Mouse (Mus musculus): ENCODE data around the gene Fxyd3.
A peak's percentile ranks its signal among the peaks of the same experiment; 100 is the strongest.

Gene Fxyd3

DNA sequence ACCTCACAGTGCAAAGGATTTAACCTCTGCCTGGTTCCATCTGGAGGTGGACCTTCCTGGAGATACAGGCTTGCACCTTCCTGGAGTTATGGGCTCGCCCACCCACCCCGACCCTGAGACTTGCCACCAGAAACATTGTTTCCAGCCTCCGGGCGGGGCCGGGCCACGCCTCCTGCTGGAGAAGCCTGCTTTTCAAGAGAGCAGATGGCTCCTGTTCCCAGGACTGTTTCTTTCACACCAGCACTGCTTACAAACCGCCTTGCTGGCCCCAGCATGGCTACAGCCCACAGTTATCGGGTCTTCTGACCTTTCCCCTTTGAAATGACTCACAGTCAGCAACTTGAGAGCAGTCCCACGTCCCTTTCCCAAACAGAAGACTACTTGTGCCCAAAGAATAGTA, 4.2 kb downstream of the Fxyd3 start:
- no peak for DNase-seq (ENCODE audit: low spot score in 2 of 2)

- no peak for DNase-seq (ENCODE audit: low spot score in 2 of 2)
Measured at GRCm38 (mm10) chr7:31070324-31070723, 6.2 kb downstream of the Fxyd3 start.

- DNase-seq (ENCODE audit: low spot score in 2 of 2) = no peak
Measured at GRCm38 (mm10) chr7:31069491-31069890, 7.0 kb downstream of the Fxyd3 start.

GRCm38 (mm10) chr7:31067836-31068235, 8.7 kb downstream of the Fxyd3 start:
- no peak for DNase-seq (ENCODE audit: low spot score in 2 of 2)

- DNase-seq (ENCODE audit: low spot score in 2 of 2) = no peak
Measured at GRCm38 (mm10) chr7:31063074-31063560, 13.4 kb downstream of the Fxyd3 start.

- DNase-seq (ENCODE audit: low spot score in 2 of 2) = no peak
Measured at GRCm38 (mm10) chr7:31060621-31061010, 15.9 kb downstream of the Fxyd3 start.

- DNase-seq (ENCODE audit: low spot score in 2 of 2) = no peak
Measured at GRCm38 (mm10) chr7:31059919-31060620, 16.4 kb downstream of the Fxyd3 start.

GRCm38 (mm10) chr7:31059108-31059507, 17.4 kb downstream of the Fxyd3 start, which contains the start of gene Lgi4:
Lgi4 (plus strand) TSS chr7:31059342.
- peak; percentile 64 to 80 for DNase-seq (ENCODE audit: low spot score in 2 of 2)

DNA sequence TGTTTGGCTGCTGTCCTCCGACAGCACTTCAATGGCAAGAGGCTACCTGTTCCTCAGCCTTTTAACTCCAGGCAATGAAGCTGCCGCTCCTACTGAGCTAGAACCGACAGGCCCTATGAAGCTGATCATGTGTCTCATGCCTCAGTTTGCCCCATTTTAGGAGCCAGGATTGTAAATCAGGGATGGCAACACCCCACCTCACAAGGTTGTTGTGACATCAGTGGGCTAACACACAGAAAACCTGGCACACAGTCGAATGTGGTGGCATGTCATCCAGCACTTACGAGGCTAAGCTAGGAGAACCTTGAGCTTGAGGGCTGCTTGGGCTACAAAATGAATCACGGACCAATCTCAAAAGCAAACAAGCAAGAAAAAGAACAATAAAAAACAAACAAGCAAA, 18.3 kb downstream of the Fxyd3 start:
- DNase-seq (ENCODE audit: low spot score in 2 of 2) = no peak

- DNase-seq (ENCODE audit: low spot score in 2 of 2) = no peak
Measured at GRCm38 (mm10) chr7:31057730-31058129, 18.8 kb downstream of the Fxyd3 start.

DNA sequence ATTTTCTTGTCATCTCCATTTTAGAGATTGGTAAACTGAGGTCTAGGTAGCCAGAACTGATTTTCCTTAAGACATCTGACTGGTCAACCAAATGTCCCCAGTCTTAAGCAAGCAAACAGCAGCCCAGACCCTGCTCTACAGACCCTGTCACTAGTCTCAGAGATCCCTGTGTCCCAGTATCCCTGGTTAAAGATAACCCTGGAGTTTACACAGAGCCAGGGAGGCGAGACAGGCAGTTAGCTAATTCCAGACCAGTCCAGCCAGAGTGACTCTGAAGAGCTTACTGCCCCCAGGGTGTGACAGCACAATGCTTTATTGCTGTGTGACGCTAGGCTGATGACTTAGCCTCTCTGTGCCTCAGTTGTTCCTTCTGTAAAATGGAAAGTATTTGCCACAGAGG, 19.4 kb downstream of the Fxyd3 start, which contains the start of gene Fxyd1:
Gene Fxyd1, minus strand, starts transcription at position 129 of the 400 bp plus-strand sequence.
- DNase-seq (ENCODE audit: low spot score in 2 of 2) = no peak

DNA sequence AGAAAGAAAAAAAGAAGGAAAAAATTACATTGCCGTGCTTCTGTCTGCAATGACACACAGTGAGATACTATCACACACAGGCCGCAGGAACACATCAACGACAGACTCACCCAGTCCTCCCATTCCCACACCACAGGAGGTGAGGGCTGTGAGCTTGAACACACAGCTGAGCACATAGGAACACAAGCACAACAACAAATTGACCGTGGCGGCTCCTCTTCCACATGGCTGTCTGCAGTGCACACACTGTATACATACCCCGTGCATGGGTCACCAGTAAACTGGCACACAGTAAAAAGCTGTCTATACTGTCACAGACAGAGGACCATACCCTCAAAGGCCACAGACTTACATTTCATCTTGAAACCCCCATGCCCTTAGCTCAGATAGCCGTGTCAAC, 20.1 kb downstream of the Fxyd3 start:
- DNase-seq (ENCODE audit: low spot score in 2 of 2) = no peak

DNA sequence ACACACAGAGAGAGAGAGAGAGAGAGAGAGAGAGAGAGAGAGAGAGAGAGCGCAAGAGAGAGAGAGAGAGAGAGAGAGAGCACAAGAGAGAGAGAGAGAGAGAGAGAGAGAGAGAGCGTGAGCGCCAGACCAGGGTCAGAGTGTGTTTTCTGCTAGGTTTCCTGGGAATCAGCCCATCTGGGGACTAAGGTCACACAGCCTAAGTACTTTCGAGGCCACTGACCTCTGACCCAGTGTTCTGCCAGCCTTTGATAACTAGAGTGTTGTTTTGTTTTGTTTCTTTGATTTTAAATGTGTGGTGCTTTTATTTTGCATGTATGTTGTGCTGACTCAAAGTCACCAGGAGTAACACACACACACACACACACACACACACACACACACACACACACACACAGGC, 20.6 kb downstream of the Fxyd3 start:
- DNase-seq (ENCODE audit: low spot score in 2 of 2) = no peak

DNA sequence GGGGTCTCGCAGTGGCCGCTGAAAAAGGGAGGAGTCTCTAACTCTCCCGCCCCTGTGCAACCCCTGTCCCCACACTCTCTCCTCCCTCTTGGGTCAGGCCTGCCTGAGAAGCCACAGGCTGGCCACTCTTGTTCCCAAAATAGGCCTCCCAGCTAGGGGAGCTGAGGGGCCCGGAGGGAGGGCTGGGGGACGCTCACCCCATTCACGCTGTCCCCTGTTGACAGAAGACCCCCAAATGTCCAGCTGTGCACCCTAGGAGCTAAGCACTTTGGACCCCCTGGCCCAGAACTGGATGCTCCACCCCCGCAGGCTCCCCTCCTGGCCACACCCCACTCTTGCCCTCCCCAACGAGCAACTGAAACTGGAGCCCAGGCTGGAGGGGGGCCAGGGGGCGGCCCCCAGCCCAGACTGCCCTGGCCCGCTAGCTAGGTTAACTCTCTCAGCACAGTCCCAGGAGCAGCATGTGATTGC, 21.1 kb downstream of the Fxyd3 start:
- DNase-seq (ENCODE audit: low spot score in 2 of 2) = no peak

GRCm38 (mm10) chr7:31054661-31055320, 21.7 kb downstream of the Fxyd3 start:
- DNase-seq (ENCODE audit: low spot score in 2 of 2) = no peak

DNA sequence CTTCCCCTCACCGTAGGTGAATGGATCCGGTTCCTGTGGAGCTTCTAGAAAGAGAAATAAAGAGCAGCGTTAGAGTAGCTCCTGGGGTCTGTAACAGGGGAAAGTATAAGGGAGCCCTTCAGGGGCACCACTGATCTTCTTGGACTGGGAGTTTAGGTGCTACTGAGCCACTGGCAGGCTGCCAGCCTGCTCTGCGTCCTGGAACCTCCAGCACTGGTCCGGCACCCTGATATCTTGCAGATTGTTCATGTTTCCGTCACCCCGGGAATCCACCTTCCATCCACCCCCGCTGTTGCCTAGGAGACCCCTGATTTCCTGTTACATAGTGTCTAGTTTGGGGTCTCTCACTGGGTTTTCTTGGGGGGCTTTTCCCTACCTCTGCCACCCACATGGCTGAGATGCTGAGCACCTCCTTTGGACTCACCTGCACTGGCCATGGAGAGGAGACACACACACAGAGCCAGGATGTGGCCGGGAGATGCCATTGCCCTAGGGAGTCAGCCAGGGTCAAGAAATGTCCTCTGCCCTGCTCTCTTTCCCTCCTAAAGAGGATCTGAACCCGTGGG, 22.5 kb downstream of the Fxyd3 start:
- DNase-seq (ENCODE audit: low spot score in 2 of 2) = no peak

- DNase-seq (ENCODE audit: low spot score in 2 of 2) = no peak
Measured at GRCm38 (mm10) chr7:31052636-31053434, 23.7 kb downstream of the Fxyd3 start.

- DNase-seq (ENCODE audit: low spot score in 2 of 2) = no peak
Measured at GRCm38 (mm10) chr7:31052251-31052635, 24.3 kb downstream of the Fxyd3 start.

- no peak for DNase-seq (ENCODE audit: low spot score in 2 of 2)
Measured at GRCm38 (mm10) chr7:31051321-31052021, 25.0 kb downstream of the Fxyd3 start, which contains the start of gene Fxyd7. Fxyd7 (minus strand) TSS chr7:31051467.

DNA sequence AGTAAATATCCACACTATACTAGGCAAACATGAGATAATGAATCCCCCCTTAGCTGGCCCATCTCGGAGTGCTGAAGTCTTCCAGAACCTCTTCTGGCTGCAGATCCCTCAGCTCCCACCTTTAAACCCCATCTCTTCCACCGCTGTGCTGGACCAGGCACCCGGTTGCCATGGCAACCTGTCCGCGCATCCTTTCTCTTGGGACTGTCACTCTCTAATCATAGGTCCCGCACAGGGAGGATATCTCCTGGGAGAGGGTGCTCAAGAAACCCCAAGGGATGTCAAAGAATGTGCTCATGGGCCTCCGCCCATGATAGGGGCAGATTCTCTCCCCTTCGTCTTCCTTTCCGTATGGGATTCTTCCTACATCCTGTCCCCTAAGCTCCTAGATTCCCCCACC, 25.6 kb downstream of the Fxyd3 start:
- DNase-seq (ENCODE audit: low spot score in 2 of 2) = no peak

GRCm38 (mm10) chr7:31050487-31050886, 26.0 kb downstream of the Fxyd3 start:
- no peak for DNase-seq (ENCODE audit: low spot score in 2 of 2)

All from natural killer cell, adult 2 months (primary cell).